Mouse (Mus musculus) bone marrow macrophage, adult 2 months (primary cell): ENCODE measurements around the gene Wdfy4. TPM values are rescaled to one million over a fixed set of nuclear protein-coding genes. Genes with fewer than 3 reads are reported as not detected.
A peak's percentile ranks its signal among the peaks of the same experiment; 100 is the strongest.

Source experiments
- H3K27ac ChIP-seq: 2 replicates; pipeline ENCODE4 v1.5.1; 2012; ENCODE audit warnings: low read depth, low read length; ENCODE audit not compliant: insufficient read depth
- H3K4me1 ChIP-seq: 2 replicates; pipeline ENCODE4 v1.6.1; 2012; ENCODE audit warnings: low read length; ENCODE audit not compliant: control insufficient read depth, insufficient read depth
- H3K4me3 ChIP-seq: 2 replicates; pipeline ENCODE4 v1.5.1; 2012; ENCODE audit warnings: mild to moderate bottlenecking, low read length, moderate library complexity; ENCODE audit not compliant: insufficient read depth
- CTCF ChIP-seq: IDR thresholded peaks from 2 replicates; pipeline ENCODE4 v1.5.1; 2012; ENCODE audit warnings: low read depth, mild to moderate bottlenecking, low read length, moderate library complexity
- POLR2A ChIP-seq: IDR thresholded peaks from 2 replicates; pipeline ENCODE4 v1.6.1; 2012; ENCODE audit warnings: mild to moderate bottlenecking, low read depth, low read length, borderline replicate concordance
- polyA plus RNA-seq: library from polyadenylated mRNA; stranded (reverse); fragments of >200 nt; gene quantifications from 2 replicates; pipeline ENCODE4 v1.2.4, GENCODE M21; 2012; ENCODE audit not compliant: missing spikeins, insufficient read depth, insufficient read length

Gene Wdfy4
- polyA plus RNA-seq, 1 experiment: 39.7 TPM

DNA sequence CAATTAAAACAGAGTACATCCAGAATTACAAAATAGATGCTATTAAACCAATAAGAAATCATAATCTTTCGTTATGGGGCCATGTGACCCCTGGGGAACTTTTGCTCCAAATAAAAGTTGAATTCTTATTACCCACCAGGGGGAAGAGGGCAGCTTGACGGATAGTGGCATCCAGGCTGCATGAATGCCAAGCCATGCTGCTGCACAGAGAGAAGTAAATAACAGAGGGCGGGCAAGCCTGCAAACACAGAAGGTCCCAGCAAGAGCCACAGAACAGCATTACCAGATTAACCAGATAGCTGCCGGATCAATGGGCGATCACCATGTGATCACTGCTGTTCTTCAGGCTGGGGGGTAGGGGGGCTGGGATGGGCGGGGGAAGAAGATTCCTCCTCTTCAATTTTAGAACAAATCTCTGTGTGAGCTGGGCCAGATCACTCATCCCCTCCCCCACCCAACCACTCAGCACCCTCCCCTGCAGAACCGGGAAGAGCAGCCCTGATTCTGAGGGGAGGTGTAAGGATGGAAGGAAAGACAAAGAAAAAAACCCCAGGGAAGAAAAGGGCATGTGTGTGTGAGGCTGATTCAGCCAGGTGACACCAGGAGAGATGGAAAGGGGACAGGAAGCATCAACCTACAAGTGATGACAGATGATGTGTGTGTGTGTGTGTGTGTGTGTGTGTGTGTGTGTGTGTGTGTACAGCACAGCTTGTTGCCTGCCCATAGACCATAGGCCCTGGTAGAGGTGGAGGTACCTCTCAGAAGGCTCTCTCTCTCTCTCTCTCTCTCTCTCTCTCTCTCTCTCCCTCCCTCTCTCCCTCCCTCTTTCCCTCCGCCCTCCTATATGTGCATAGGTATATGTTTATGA lies 185.0 kb downstream of the Wdfy4 start:
- no peak overlapping the region for H3K4me3 ChIP-seq
- H3K27ac ChIP-seq: no peak overlapping the region
- no peaks in the 10 kb centered on the region for H3K4me1 ChIP-seq
- TF ChIP-seq CTCF: no peak
- no peak for TF ChIP-seq POLR2A

DNA sequence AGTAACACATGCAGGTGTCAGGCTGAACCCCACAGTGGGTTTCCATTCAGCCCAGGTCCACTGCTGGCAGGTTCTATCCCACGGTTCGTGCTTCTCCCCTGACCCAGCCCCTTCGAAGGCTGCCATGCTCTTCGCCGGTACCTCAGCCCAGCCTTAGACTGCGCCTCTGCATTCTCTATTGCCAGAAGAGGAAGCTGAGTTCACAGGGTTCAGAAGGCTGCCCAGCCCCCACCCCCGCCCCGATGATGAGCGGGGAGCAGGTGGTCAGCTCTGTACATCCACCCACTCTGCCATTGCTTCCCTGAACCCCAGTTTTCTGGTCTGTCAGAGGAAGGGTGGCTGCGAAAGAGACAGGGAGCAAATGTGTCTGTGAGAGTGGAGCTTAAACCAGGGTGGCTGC lies 185.8 kb downstream of the Wdfy4 start:
- no peaks in the 10 kb centered on the region for H3K4me1 ChIP-seq
- H3K4me3 ChIP-seq: no peak overlapping the region
- TF ChIP-seq CTCF: no peak
- no peak for TF ChIP-seq POLR2A
- no peak overlapping the region for H3K27ac ChIP-seq

DNA sequence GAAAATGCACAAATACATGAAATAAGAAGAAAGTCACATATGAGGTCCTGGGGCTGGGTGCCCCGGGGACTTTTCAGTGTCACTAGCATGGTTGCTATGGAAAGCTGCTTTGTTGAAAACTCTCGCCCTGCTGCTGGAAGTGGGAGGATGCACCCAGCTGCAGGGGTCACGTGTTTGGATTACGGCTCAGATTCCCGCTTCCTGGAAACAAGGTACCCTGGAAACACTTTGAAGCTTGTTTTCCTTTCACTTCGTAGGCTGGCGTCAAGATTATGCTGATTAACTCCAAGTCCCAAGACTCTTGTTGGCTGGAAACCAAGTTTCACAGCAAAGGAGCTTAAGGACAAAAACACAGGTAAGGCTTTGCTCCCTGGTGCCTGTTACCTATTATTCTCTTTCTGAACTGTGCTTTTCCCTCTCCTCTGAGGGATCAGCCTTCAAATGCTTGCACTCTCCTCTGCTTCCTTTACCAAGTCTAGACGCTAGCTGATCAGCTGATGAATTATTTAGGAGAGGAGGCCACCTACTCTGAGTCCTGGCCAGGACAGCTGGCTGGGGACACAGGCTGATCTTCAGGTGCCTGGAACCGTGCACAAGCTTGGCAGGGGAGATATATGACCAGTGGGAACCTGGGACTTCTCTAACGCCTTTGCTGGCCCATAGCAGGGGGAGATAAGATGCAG lies 190.2 kb downstream of the Wdfy4 start:
- H3K27ac ChIP-seq: no peak overlapping the region
- no peak overlapping the region for H3K4me3 ChIP-seq
- TF ChIP-seq CTCF: no peak
- no peak for TF ChIP-seq POLR2A
- no peaks in the 10 kb centered on the region for H3K4me1 ChIP-seq

DNA sequence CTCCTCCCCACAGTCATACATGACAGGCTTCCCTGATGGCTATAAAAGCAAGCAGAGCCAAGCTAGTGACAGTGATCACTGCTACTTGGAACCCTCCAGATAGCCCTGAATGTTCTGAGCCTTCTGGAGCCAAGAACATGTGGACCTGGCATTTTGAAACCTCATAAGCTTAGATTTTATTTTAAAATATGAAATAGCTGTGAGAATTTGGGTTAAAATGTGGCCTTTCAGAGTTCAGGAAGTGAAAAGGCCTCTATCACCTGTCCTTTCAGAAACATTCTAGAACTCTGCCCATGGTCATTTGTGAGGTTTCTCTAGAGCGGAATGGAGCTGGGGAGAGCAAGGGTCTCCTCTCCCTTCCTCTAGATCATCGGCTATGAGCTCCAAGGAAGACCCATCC lies 194.2 kb downstream of the Wdfy4 start, which contains the start of gene Lrrc18:
Lrrc18 (plus strand) TSS at position 301 of the 400 bp plus-strand sequence.
- no peaks in the 10 kb centered on the region for H3K4me1 ChIP-seq
- no peak within 1 kb of the TSS for H3K4me3 ChIP-seq
- TF ChIP-seq CTCF: no peak
- TF ChIP-seq POLR2A: no peak
- no peak within 1 kb of the TSS for H3K27ac ChIP-seq

DNA sequence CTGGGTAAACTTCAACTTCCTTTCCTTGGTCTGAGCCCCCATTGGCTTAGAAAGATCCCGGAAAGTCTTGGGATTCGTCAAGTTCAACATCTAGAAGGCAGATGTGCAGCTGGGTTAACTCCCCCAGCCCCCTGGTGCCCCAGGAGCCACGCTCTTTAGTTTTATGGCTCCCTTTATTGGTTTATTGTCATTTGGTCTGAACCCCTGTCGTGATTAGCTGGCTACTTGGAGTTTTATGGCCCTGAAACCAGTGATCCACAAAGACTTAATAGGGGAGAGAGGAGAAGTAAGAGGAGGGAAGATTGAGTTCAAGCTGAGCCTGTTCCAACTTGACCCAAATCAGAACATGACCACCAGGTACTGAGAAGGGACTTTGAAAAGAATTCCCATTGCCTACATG lies 198.6 kb downstream of the Wdfy4 start:
- H3K27ac ChIP-seq: no peak overlapping the region
- TF ChIP-seq POLR2A: no peak
- no peak for TF ChIP-seq CTCF
- H3K4me1 ChIP-seq: no peaks in the 10 kb centered on the region
- H3K4me3 ChIP-seq: no peak overlapping the region

DNA sequence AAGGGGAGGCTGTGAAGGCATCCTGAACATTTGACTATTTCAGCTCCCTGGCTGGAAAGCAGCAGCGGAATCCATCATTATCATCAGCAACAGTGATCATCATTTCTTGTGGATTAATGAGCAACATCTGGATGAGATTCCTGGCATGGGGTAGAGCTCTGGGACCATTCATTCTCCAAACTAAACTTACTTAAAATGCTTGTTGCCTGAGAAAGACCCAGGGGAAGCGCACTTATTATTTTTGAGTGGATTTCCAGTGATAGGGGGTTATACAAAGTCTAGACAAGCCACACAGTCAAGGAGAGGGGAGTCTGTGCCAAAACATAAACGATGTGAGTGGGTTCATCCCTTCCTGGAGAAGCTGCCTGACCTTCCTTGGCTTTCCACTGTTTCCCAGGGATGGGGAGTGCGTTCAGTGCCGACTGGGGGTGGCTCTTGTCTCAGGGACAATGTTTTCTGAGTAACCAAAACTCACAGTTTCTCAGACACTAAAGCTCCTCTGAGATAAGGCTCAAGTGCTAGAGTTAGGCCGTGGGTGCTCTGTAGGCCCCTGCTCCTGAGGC lies 201.1 kb downstream of the Wdfy4 start:
- no peak for TF ChIP-seq CTCF
- TF ChIP-seq POLR2A: no peak
- H3K4me1 ChIP-seq: no peaks in the 10 kb centered on the region
- no peak overlapping the region for H3K4me3 ChIP-seq
- H3K27ac ChIP-seq: no peak overlapping the region

DNA sequence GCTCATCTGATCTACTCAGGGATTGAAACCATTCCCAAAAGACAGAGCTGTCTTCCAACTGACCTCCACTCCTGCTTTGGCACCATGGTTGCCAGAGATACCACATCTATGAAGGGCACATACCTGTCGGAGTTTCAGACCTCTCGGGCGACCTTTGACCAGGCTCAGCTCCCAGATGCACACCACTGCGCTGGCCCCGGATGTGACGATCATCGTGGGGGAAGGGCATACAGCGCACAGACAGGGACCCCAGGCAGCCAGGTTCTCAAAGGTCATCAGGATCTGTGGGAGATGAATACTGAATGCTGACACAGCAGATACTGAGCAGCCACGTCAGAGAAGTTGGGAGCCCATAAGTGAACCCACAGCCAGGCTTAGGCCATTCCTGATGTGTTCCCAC lies 214.6 kb downstream of the Wdfy4 start:
- Histone ChIP-seq H3K27ac (no peak overlapping the region), H3K4me1 (no peaks in the 10 kb centered on the region), H3K4me3 (no peak overlapping the region)
- no peak for TF ChIP-seq POLR2A
- no peak for TF ChIP-seq CTCF

DNA sequence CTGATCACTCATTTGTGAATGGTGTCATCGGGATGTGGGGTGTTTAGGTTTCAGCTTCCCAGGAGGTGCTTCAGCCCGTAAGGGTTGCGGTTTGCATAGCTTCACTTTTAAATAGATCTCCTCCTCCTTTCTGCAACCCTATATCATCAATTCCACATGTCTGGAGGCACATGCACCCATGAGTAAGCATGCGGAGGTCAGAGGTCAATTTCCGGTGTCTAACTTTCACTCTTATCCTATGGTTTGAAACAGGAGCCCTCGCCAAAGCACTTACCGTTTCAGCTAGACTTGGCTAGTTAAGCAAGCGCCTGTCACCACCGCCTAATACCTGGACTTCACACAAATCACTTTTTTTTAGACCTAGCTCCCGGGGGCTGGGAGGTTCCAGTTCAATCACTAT lies 220.6 kb downstream of the Wdfy4 start:
- H3K4me3 ChIP-seq: no peak overlapping the region
- H3K4me1 ChIP-seq: no peaks in the 10 kb centered on the region
- H3K27ac ChIP-seq: no peak overlapping the region
- TF ChIP-seq POLR2A: no peak
- TF ChIP-seq CTCF: no peak

DNA sequence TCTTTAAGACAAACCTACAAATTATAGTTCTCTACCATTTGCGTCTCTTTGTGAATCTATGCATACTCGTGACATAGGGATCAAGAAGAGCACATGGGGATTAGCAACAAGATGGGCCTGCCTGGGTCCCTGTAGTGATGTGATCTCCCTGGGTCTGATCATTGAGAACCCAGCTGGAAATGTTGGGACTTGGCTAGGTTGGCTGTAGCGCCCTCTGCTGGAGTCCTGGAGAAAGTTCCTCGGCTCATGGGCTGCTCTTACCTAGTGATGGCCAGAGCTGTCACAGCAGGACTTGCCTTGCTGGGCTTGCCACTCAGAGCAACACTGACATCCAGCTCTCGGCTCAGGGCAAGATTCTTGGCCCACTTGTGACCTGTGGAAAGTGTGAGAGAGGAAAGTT lies 224.8 kb downstream of the Wdfy4 start:
- TF ChIP-seq CTCF (peak; percentile 84), POLR2A (no peak)
- no peaks in the 10 kb centered on the region for H3K4me1 ChIP-seq
- no peak overlapping the region for H3K27ac ChIP-seq
- H3K4me3 ChIP-seq: no peak overlapping the region

DNA sequence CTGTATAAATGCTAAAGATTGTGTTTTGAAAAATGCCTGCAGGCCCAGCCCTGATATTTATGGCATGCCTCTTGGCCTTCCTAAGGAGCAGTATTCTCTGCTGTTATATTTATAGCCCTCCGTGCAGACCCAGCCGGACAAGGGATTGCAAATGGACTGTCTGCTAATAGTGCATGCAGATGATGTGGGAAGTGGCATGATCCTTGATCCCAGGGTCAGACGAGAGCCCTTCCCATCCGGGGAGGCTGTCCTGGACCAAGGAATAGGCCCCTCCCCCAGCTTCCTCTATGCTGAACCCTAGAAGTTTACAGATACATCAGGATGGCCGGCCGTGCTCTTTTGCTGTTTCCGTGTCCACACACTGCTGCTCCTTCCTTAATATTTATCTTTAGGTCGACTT lies 226.6 kb downstream of the Wdfy4 start:
- TF ChIP-seq CTCF: no peak
- TF ChIP-seq POLR2A: no peak
- no peaks in the 10 kb centered on the region for H3K4me1 ChIP-seq
- no peak overlapping the region for H3K27ac ChIP-seq
- H3K4me3 ChIP-seq: no peak overlapping the region

DNA sequence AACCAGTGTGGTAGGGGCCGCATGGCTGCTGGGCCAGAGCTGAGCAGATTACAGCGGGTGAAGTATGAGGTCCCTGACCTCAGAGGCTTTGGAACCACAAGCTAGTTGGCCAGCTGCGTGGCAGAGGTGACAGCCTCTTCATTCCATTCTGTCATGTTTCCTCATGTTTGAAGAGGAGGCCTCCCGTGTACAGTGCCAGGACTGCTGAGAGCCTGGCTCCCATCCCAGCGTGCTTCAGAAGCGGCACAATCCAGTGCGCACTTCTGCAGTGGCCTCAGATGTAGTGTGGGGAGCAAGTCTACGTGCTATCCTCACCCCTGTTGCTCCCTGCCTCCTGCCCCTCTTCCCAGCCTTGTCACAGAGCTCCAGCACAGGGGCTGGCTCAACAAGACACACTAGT lies 228.8 kb downstream of the Wdfy4 start:
- no peak overlapping the region for H3K27ac ChIP-seq
- H3K4me3 ChIP-seq: no peak overlapping the region
- H3K4me1 ChIP-seq: no peaks in the 10 kb centered on the region
- no peak for TF ChIP-seq POLR2A
- no peak for TF ChIP-seq CTCF
